Mouse (Mus musculus): ENCODE results near the gene Cyth1. TPM values are rescaled to one million over a fixed set of nuclear protein-coding genes. Genes with fewer than 3 reads are reported as not detected.

The Cyth1 gene
- polyA plus RNA-seq, 1 experiment = 0.14 TPM

DNA sequence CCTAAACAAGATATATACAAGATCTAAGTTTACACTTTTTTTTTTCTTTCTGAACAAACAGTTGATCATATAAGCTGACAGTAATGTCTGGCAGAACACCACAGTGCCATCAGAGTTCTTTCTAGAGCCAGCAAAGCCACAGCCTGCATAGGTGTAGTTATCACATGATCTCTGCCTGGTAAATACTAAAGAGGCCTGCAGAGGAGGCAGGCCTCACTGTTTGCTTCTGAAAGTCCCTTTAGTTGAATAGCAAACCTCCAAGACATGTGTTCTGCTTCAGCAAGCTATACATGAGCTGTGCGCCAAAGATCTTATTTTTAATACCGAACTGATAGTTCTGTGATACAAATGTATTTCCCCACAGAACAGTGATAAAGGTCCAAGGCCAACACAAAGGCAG lies 3.3 kb downstream of the Cyth1 start:
- Histone ChIP-seq H3K9me3 (ENCODE audit: control insufficient read depth, low read length) (no peaks in the 10 kb centered on the region), H3K4me3 (replicated peaks) (no peak overlapping the region), H3K36me3 (ENCODE audit: control insufficient read depth) (no peaks in the 10 kb centered on the region), H3K27me3 (ENCODE audit: control insufficient read depth) (peaks cover 20% of the 10 kb centered on the region), H3K4me1 (ENCODE audit: control insufficient read depth) (peaks cover 31% of the 10 kb centered on the region)
- no peak for TF ChIP-seq TAL1 (IDR thresholded peaks at IDR 0.05; ENCODE audit: low read length)
- TF ChIP-seq GATA1 (IDR thresholded peaks at IDR 0.05; ENCODE audit: low read length) = no peak

DNA sequence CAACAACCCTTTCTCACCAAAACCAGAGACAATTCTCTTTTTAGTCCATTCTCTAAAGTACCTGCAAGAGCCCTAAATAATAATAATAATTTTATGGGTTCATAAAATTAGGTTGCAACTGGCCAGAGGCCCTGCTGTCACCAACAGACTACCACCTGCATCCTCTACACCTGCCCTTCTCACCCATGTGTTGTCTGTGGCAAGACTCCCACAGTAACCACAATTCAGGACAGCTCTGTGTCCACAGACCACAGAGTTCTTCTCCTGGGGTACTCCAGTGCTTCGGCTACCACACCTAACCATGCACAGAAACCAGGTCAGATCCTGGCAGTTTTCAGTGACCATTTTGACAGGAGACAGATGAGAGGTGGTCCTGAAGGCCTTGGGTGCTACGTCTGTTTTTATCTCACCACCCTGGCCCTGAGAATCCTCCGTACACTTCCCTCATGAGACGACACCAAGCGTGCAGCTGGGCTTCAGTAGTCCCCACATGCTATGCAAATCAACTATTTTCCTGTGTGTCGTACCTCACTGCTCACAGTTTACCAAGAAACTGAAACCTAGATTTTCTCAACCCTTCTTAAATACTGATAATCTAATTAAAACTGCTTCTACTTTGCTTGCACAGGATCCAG lies 4.6 kb downstream of the Cyth1 start:
- peaks cover 22% of the 10 kb centered on the region for H3K4me1 ChIP-seq (ENCODE audit: control insufficient read depth)
- no peaks in the 10 kb centered on the region for H3K9me3 ChIP-seq (ENCODE audit: control insufficient read depth, low read length)
- H3K27me3 ChIP-seq (ENCODE audit: control insufficient read depth) = peaks cover 20% of the 10 kb centered on the region
- H3K36me3 ChIP-seq (ENCODE audit: control insufficient read depth) = no peaks in the 10 kb centered on the region
- no peak overlapping the region for H3K4me3 ChIP-seq (replicated peaks)
- no peak for TF ChIP-seq GATA1 (IDR thresholded peaks at IDR 0.05; ENCODE audit: low read length)
- TF ChIP-seq TAL1 (IDR thresholded peaks at IDR 0.05; ENCODE audit: low read length) = no peak

DNA sequence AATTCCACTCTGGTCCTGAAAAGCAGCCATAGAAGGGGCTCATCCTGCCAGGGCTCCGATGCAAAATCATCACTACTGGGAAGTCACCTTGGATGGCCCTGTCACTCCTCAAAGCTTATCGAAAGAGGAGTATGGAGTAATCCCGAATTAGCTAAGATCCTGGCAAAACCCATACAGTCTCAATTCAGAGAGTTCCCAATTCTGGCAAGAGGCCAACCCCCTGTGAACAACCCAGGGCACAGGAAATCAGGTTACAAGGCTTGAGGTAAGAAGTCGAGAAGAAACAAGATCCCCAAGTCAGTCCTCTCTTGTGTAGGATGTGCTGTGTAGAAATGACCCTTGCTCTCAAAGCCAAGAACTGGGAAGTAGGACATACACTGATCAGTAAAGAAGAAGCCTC lies 5.9 kb downstream of the Cyth1 start:
- no peaks in the 10 kb centered on the region for H3K9me3 ChIP-seq (ENCODE audit: control insufficient read depth, low read length)
- TF ChIP-seq GATA1 (IDR thresholded peaks at IDR 0.05; ENCODE audit: low read length) (no peak), TAL1 (IDR thresholded peaks at IDR 0.05; ENCODE audit: low read length) (no peak)
- H3K4me3 ChIP-seq (replicated peaks) = no peak overlapping the region
- H3K4me1 ChIP-seq (ENCODE audit: control insufficient read depth) = peaks cover 9% of the 10 kb centered on the region
- no peaks in the 10 kb centered on the region for H3K36me3 ChIP-seq (ENCODE audit: control insufficient read depth)
- peaks cover 13% of the 10 kb centered on the region for H3K27me3 ChIP-seq (ENCODE audit: control insufficient read depth)

DNA sequence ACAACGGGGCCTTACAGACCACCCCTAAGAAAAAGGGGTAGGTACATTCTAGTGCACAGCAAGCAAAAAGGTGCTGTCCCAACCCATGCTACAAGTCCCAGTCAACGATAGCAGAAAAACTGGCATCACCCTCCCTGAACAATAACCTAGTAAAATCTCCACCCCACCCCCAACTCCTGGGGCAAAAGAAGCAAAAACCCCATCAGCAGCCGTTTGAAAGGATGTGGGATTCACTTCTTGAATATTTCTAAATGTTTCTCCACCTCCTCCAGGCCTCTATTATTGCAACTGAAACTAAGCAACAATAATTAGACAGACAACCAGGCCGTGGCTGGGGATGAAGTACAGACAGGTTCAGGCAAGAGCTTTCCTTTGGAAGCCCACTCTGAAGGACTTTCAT lies 8.0 kb downstream of the Cyth1 start:
- no peak for TF ChIP-seq TAL1 (IDR thresholded peaks at IDR 0.05; ENCODE audit: low read length)
- TF ChIP-seq GATA1 (IDR thresholded peaks at IDR 0.05; ENCODE audit: low read length) = no peak
- Histone ChIP-seq H3K27me3 (ENCODE audit: control insufficient read depth) (no peaks in the 10 kb centered on the region), H3K9me3 (ENCODE audit: control insufficient read depth, low read length) (no peaks in the 10 kb centered on the region), H3K4me1 (ENCODE audit: control insufficient read depth) (no peaks in the 10 kb centered on the region), H3K4me3 (replicated peaks) (no peak overlapping the region), H3K36me3 (ENCODE audit: control insufficient read depth) (no peaks in the 10 kb centered on the region)

DNA sequence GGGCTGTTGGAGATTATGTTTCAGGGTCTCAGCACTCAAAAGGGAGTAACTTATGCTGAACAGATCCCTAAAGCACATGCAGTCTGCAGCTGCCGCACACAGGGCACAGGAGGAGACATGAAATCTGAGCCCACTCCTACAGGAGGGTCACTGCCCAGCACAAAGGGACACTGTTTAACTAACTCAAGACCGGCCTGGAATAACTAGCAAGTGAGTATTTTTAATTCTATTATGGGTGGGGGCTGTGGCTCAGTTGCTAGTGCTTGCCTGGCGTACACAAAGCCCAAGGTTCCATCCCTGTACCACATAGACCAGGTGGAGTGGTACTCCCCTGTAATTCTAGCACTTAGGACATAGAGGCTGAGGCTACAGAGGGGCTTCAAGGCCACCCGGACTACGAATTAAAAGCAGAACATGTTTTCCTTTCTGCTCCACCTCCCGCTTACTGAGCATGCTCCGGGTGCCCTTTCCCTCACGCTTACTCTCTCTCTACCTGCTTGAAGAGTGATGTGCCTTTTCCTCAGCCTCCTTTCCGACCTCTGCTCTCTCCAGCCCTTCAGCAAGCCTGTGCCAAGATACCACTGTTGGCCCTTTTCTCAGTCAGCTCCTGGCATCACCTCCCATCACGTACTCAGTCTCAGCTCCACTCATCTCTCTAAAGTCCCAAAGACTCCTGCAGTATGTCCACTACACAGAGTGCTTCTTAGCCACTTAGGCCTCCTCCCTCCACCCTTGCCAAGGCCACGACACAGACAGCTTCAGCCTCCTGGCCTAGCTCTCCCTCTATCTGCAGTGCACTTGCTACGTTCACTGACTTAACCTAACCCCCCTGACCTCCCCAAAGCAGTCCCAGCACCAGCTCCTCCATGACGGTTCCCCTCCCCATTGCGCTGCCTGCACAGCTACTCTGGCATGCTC lies 8.9 kb downstream of the Cyth1 start:
- TF ChIP-seq TAL1 (IDR thresholded peaks at IDR 0.05; ENCODE audit: low read length) (no peak), GATA1 (IDR thresholded peaks at IDR 0.05; ENCODE audit: low read length) (no peak)
- no peaks in the 10 kb centered on the region for H3K36me3 ChIP-seq (ENCODE audit: control insufficient read depth)
- H3K9me3 ChIP-seq (ENCODE audit: control insufficient read depth, low read length) = no peaks in the 10 kb centered on the region
- no peak overlapping the region for H3K4me3 ChIP-seq (replicated peaks)
- no peaks in the 10 kb centered on the region for H3K27me3 ChIP-seq (ENCODE audit: control insufficient read depth)
- no peaks in the 10 kb centered on the region for H3K4me1 ChIP-seq (ENCODE audit: control insufficient read depth)

DNA sequence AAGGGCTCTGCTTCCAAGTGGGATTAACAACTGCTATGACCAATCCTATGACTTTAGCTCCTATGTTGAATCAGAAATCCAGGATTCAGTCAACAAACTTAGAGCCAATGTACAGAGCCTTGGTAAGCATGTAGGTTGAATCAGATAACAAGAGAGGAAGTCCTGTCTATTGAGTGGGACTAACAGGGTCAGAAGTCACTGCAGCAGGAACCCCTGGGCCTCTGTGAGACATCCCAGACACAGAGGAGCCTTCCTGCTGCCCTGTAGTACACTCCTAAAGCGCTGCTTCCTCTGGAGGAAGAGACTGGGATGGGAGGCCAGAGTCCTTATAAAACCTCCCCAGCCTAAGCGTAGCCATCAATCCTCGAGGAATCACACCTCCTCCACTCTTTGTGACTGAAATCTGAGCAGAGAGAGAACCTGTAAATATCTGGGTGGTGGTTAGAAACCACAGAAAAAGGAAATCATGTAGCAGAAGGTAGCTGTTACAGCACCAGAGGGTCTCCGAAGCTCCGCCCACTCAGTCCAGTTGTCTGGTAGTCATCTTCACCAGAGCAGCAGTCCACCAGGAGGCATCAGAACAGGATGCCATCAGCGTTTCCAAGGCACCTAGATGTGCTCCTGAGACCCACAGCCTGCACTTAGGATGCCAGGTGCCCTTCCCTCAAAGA lies 11.7 kb downstream of the Cyth1 start:
- H3K4me1 ChIP-seq (ENCODE audit: control insufficient read depth) = no peaks in the 10 kb centered on the region
- H3K4me3 ChIP-seq (replicated peaks) = no peak overlapping the region
- no peaks in the 10 kb centered on the region for H3K9me3 ChIP-seq (ENCODE audit: control insufficient read depth, low read length)
- H3K36me3 ChIP-seq (ENCODE audit: control insufficient read depth) = no peaks in the 10 kb centered on the region
- no peaks in the 10 kb centered on the region for H3K27me3 ChIP-seq (ENCODE audit: control insufficient read depth)
- TF ChIP-seq GATA1 (IDR thresholded peaks at IDR 0.05; ENCODE audit: low read length) = no peak
- TF ChIP-seq TAL1 (IDR thresholded peaks at IDR 0.05; ENCODE audit: low read length) = no peak

DNA sequence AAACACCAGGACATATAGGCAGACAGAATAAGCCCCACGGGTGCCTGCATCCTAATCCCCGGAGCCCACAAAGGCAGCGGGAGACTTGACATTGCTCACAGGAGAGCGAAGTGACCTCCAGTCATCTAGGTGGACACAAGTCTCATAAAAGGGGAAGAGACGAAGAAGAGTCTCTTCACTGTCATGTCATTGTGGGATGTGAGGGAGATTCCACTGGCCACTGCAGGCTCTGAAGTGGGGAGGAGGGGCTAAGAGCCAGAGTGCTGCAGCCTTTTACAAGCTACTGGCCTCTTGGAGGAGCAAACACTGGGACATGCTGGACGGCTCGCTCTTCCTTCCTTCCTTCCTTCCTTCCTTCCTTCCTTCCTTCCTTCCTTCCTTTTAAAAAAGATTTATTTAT lies 13.5 kb downstream of the Cyth1 start:
- H3K9me3 ChIP-seq (ENCODE audit: control insufficient read depth, low read length) = no peaks in the 10 kb centered on the region
- TF ChIP-seq TAL1 (IDR thresholded peaks at IDR 0.05; ENCODE audit: low read length) (no peak), GATA1 (IDR thresholded peaks at IDR 0.05; ENCODE audit: low read length) (no peak)
- no peaks in the 10 kb centered on the region for H3K36me3 ChIP-seq (ENCODE audit: control insufficient read depth)
- H3K4me3 ChIP-seq (replicated peaks) = no peak overlapping the region
- H3K27me3 ChIP-seq (ENCODE audit: control insufficient read depth) = no peaks in the 10 kb centered on the region
- H3K4me1 ChIP-seq (ENCODE audit: control insufficient read depth) = no peaks in the 10 kb centered on the region

DNA sequence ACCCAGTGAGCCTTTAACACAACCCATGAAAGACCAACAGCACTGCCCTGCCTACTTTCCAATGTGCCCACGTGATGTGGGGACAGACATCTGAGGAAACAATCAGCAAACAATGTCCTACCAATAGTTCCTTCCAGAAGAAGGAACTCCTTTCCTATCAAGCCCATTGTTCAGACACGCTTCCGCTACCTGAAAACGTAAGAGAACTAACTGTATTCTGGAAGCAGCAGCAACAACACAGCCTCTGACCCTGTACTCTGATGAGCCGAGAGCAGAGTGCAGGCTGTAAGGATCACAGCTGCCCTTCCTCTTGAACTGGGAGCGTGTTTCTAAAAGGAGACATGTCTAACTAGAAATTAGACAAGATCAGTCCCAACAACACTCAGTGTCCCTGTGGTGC lies 13.9 kb downstream of the Cyth1 start:
- TF ChIP-seq TAL1 (IDR thresholded peaks at IDR 0.05; ENCODE audit: low read length) (no peak), GATA1 (IDR thresholded peaks at IDR 0.05; ENCODE audit: low read length) (no peak)
- H3K4me3 ChIP-seq (replicated peaks) = no peak overlapping the region
- no peaks in the 10 kb centered on the region for H3K27me3 ChIP-seq (ENCODE audit: control insufficient read depth)
- no peaks in the 10 kb centered on the region for H3K9me3 ChIP-seq (ENCODE audit: control insufficient read depth, low read length)
- H3K4me1 ChIP-seq (ENCODE audit: control insufficient read depth) = no peaks in the 10 kb centered on the region
- no peaks in the 10 kb centered on the region for H3K36me3 ChIP-seq (ENCODE audit: control insufficient read depth)

DNA sequence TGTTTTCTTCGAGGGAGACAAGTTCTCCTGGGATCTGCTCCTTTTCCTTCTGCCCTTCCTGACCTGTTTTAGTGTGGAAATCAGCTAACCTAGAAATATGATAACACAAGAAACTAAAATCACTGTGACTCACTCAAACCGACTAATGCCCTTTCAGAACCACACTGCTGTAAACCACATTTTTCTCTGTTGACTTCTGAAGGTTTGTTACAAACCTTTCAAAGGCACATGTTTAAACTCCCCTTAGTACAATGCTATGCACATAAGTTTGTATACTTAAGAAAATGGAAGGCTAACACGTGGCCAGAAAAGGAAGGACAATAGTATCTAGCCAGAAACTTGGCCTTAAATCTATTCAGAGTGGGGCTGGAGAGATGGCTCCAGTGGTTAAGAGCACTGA lies 14.5 kb downstream of the Cyth1 start:
- H3K36me3 ChIP-seq (ENCODE audit: control insufficient read depth) = no peaks in the 10 kb centered on the region
- H3K4me1 ChIP-seq (ENCODE audit: control insufficient read depth) = no peaks in the 10 kb centered on the region
- TF ChIP-seq GATA1 (IDR thresholded peaks at IDR 0.05; ENCODE audit: low read length) (no peak), TAL1 (IDR thresholded peaks at IDR 0.05; ENCODE audit: low read length) (no peak)
- no peak overlapping the region for H3K4me3 ChIP-seq (replicated peaks)
- H3K9me3 ChIP-seq (ENCODE audit: control insufficient read depth, low read length) = no peaks in the 10 kb centered on the region
- H3K27me3 ChIP-seq (ENCODE audit: control insufficient read depth) = no peaks in the 10 kb centered on the region

All from erythroblast, embryonic 14.5 days (primary cell).